Mouse (Mus musculus) heart, embryonic 14.5 days (tissue): Measurements from ENCODE around the gene Fads3. TPM values are rescaled to one million over a fixed set of nuclear protein-coding genes. Genes with fewer than 3 reads are reported as not detected.

Experiments
- ATAC-seq: fragments of 200-750 bp; cut with Nextera tagmentation; 2 replicates; pipeline ENCODE4 v1.8.0; 2017; ENCODE audit warnings: low read depth, moderate TSS enrichment; ENCODE audit not compliant: insufficient number of reproducible peaks, insufficient read depth, low FRiP score
- H3K27ac ChIP-seq, 2 experiments: fragments of 200-500 bp in 1 of 2; fragments of 300-500 bp in 1 of 2; sonication (generic) in 1 of 2; replicated peaks in 1 of 2; 2 replicates each; pipeline ENCODE4 v1.5.1; 2012 to 2014; ENCODE audit warnings: low read depth in 2 of 2, low read length in 2 of 2, control low read depth in 1 of 2, mild to moderate bottlenecking in 1 of 2, mixed read lengths in 1 of 2; ENCODE audit not compliant: control insufficient read depth in 1 of 2, insufficient read depth in 1 of 2
- H3K27me3 ChIP-seq: fragments of 300-500 bp; sonication (generic); 2 replicates; pipeline ENCODE4 v1.6.1; 2014; ENCODE audit warnings: mild to moderate bottlenecking, low read length, control low read depth; ENCODE audit not compliant: control insufficient read depth, insufficient read depth
- H3K36me3 ChIP-seq: fragments of 300-500 bp; sonication (generic); 2 replicates; pipeline ENCODE4 v1.6.1; 2014; ENCODE audit warnings: mild to moderate bottlenecking, control low read depth, low read length, mixed read lengths; ENCODE audit not compliant: control insufficient read depth, insufficient read depth
- H3K4me1 ChIP-seq, 2 experiments: fragments of 200-500 bp in 1 of 2; fragments of 300-500 bp in 1 of 2; sonication (generic) in 1 of 2; 2 replicates each; pipeline ENCODE4 v1.6.1; 2012 to 2014; ENCODE audit warnings: low read length in 2 of 2, control low read depth in 1 of 2, mixed read lengths in 1 of 2; ENCODE audit not compliant: control insufficient read depth in 2 of 2, insufficient read depth in 2 of 2
- H3K4me2 ChIP-seq: fragments of 300-500 bp; sonication (generic); 2 replicates; pipeline ENCODE4 v1.6.1; 2014; ENCODE audit warnings: mild to moderate bottlenecking, low read length
- H3K4me3 ChIP-seq, 2 experiments: fragments of 200-500 bp in 1 of 2; fragments of 300-500 bp in 1 of 2; sonication (generic) in 1 of 2; 2 replicates each; pipeline ENCODE4 v1.5.1; 2012 to 2014; ENCODE audit warnings: low read length in 2 of 2, mild to moderate bottlenecking in 2 of 2, control low read depth in 1 of 2, low read depth in 1 of 2, moderate library complexity in 1 of 2; ENCODE audit not compliant: control insufficient read depth in 1 of 2, insufficient read depth in 1 of 2
- H3K9ac ChIP-seq: fragments of 300-500 bp; sonication (generic); 2 replicates; pipeline ENCODE4 v1.6.1; 2014; ENCODE audit warnings: mild to moderate bottlenecking, low read length
- H3K9me3 ChIP-seq: fragments of 300-500 bp; sonication (generic); 2 replicates; pipeline ENCODE4 v1.6.1; 2016; ENCODE audit warnings: low read length, control low read depth; ENCODE audit not compliant: control insufficient read depth
- WGBS: fragments of 180-500 bp; shearing (Covaris S2); extraction: QIAGEN DNeasy Blood & Tissue Kit; methylation state at CpG from one replicate; pipeline ENCODE4 v1.1.7; 2014; 5-methylcytosine and 5-hydroxymethylcytosine counted together
- polyA plus RNA-seq: library from polyadenylated mRNA; unstranded; fragments of >200 nt; fragmentation: Nextera tagmentation; extraction: Ambion mirVana; gene quantifications from 2 replicates; pipeline ENCODE4 v1.2.1, GENCODE M21; 2014

Gene Fads3
- polyA plus RNA-seq, 1 experiment from 2014 or later, result 32.5 TPM

DNA sequence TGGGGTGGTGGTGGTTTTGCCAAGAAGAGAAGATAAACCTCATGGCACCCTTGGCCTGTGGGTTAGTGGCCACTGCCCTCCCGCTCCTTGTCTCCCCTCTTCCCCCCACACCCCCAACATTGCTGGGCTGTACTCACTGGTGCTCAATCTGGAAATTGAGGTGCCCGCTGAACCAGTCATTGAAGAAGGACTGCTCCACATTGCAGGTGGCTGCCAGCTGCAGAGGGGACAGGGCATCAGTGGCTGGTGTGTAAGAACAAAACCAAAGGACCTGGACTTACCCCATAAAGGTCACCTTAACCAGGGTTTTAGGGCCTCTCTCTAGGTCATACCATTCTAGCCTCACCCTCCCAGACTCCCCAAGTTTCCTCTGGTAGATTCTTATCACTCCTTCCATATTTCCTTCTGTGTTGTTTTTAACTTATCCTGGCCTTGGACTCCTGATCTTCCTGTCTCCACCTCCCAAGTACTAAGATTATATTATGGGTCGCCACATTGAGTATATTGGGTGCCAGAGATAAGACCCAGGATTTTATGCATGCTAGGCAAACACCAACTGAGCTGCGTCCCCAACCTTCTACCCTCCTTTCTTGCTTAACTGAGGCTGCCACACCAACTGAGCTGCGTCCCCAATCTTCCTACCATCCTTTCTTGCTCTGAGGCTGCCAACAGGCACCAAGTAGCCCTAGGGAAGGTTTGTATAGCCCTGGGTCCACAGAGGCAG is 24.3 kb downstream of the Fads3 start:
- H3K4me3 ChIP-seq, result no peak overlapping the region
- peaks cover 0 to 8% of the 10 kb centered on the region in 2 experiments; a peak in 2 of 4 replicates for H3K4me1 ChIP-seq
- no peaks in the 10 kb centered on the region for H3K27me3 ChIP-seq
- H3K36me3 ChIP-seq, result peaks cover 83% of the 10 kb centered on the region
- H3K4me2 ChIP-seq, result no peak overlapping the region
- no peak overlapping the region for H3K27ac ChIP-seq
- no peaks in the 10 kb centered on the region for H3K9me3 ChIP-seq
- ATAC-seq, result no peak
- H3K9ac ChIP-seq, result no peak overlapping the region
- 89% methylated on average over 5 of the region's 5 CpGs for WGBS

DNA sequence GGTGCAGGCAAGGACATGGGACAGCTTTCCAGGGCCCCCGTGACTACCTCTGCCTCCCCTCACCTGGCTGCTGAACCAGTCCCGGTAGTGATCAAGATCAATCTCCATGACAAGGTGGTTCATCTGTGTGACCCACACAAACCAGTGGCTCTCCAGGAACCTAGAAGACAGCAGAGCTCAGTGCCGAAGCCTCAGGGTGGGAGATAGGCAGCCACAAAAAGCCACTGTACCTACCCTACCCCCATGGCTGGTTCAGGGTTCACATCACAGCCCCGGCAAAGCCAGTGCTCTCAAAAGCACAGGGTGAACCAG is 24.8 kb downstream of the Fads3 start:
- H3K27me3 ChIP-seq, result no peaks in the 10 kb centered on the region
- H3K4me2 ChIP-seq, result no peak overlapping the region
- no peak overlapping the region for H3K27ac ChIP-seq
- no peak for ATAC-seq
- no peaks in the 10 kb centered on the region for H3K9me3 ChIP-seq
- H3K36me3 ChIP-seq, result peaks cover 82% of the 10 kb centered on the region
- H3K4me3 ChIP-seq, result no peak overlapping the region
- WGBS, result 89% methylated on average over 4 of the region's 4 CpGs
- no peak overlapping the region for H3K9ac ChIP-seq
- peaks cover 0 to 8% of the 10 kb centered on the region in 2 experiments; a peak in 2 of 4 replicates for H3K4me1 ChIP-seq

DNA sequence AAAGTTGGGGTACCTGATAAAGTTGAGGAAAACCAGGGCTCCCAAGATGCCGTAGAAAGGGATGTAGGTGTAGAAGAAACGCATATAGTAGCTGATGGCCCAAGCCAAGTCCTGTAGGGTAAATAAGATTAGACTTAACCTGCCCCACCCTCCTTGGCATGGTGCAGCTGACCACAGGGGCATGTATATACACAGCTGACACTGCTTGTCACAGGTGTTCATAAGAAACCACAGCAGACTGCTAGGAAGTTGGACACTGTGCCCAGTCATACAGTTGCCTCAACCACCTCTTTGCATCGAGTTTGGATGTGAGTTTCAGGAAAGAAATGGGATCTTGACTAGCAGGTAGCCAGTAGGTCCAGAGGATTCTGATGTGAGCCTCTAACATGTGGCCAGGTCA is 25.1 kb downstream of the Fads3 start:
- Histone ChIP-seq H3K36me3 (peaks cover 82% of the 10 kb centered on the region), H3K9ac (no peak overlapping the region), H3K4me1 (peaks cover 0 to 8% of the 10 kb centered on the region in 2 experiments; a peak in 2 of 4 replicates), H3K9me3 (no peaks in the 10 kb centered on the region), H3K27me3 (no peaks in the 10 kb centered on the region), H3K4me3 (no peak overlapping the region), H3K27ac (no peak overlapping the region), H3K4me2 (no peak overlapping the region)
- ATAC-seq, result no peak
- WGBS, result 88% methylated on average over 3 of the region's 3 CpGs

DNA sequence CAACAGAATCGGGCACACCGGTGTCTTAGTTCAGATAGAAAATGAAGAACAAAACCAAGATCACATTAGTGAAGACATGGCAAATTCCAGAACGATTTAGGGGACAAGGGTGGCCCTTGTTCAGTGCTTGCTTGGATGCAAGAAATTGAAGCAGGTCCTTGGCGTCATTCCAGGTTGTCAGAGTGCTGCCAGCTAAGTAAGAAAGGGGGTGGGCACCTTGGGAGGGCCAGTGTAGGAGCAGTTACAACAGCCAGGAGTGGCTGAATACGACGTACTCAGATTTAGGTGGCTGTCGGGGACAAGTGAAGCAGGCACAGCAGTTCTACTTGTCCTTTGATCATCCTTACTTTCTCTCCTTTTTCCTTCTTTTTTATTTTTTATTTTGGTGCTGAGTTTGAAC is 26.3 kb downstream of the Fads3 start:
- no peak overlapping the region for H3K27ac ChIP-seq
- H3K9me3 ChIP-seq, result no peaks in the 10 kb centered on the region
- no peak for ATAC-seq
- no peak overlapping the region for H3K9ac ChIP-seq
- peaks cover 82% of the 10 kb centered on the region for H3K36me3 ChIP-seq
- H3K4me3 ChIP-seq, result no peak overlapping the region
- 78% methylated on average over 7 of the region's 7 CpGs for WGBS
- H3K4me2 ChIP-seq, result no peak overlapping the region
- H3K4me1 ChIP-seq, result peaks cover 0 to 8% of the 10 kb centered on the region in 2 experiments; a peak in 2 of 4 replicates
- no peaks in the 10 kb centered on the region for H3K27me3 ChIP-seq

DNA sequence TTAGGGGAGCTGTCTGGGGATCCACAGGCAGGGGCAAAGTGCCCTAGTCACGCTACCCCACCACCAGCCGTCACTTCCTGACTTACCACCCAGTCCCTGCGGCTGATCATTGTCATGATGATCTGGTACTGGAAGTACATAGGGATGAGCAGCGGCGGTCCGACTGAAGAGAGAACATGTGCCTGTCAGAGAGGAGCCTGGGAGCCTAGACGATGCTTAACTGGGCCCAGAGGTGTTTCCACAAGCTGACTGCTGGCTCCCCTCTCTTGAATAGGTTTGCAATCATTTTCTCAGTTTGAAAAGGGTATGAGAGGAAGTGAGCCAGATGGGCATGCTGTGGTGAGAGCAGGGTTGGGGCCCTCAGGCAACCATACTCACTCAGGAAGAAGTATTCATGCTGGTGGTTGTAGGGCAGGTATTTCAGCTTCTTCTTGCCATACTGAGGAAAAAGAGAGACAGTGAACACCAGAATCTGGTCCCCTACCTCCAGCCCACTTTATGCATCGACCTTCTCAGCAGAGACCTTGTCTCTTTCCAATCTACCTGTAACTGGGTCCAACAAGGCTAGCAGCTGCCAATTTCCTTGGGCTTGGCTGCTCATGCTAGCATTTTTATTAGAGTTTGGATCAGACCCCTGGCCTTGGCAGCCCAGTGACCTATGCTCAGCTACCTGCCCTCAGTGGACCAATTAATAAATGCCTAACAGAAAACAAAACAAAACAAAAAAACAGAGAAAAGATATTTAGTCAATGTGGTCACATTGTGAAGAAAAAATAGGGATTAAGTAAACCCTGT is 29.0 kb downstream of the Fads3 start:
- WGBS, result 95% methylated on average over 8 of the region's 8 CpGs
- no peaks in the 10 kb centered on the region for H3K4me1 ChIP-seq
- H3K27ac ChIP-seq, result no peak overlapping the region
- no peak overlapping the region for H3K9ac ChIP-seq
- no peak overlapping the region for H3K4me2 ChIP-seq
- H3K36me3 ChIP-seq, result peaks cover 89% of the 10 kb centered on the region
- no peaks in the 10 kb centered on the region for H3K27me3 ChIP-seq
- no peak overlapping the region for H3K4me3 ChIP-seq
- peaks cover 5% of the 10 kb centered on the region; the same call in 1 of the 2 replicates for H3K9me3 ChIP-seq
- no peak for ATAC-seq

GRCm38 (mm10) chr19:10071166-10071565 is 29.8 kb downstream of the Fads3 start:
- H3K4me1 ChIP-seq, result no peaks in the 10 kb centered on the region
- H3K4me3 ChIP-seq, result no peak overlapping the region
- peaks cover 5% of the 10 kb centered on the region; the same call in 1 of the 2 replicates for H3K9me3 ChIP-seq
- H3K27ac ChIP-seq, result no peak overlapping the region
- H3K4me2 ChIP-seq, result no peak overlapping the region
- no peak for ATAC-seq
- 89% methylated on average over 5 of the region's 5 CpGs for WGBS
- peaks cover 91% of the 10 kb centered on the region for H3K36me3 ChIP-seq
- H3K9ac ChIP-seq, result no peak overlapping the region
- H3K27me3 ChIP-seq, result no peaks in the 10 kb centered on the region

DNA sequence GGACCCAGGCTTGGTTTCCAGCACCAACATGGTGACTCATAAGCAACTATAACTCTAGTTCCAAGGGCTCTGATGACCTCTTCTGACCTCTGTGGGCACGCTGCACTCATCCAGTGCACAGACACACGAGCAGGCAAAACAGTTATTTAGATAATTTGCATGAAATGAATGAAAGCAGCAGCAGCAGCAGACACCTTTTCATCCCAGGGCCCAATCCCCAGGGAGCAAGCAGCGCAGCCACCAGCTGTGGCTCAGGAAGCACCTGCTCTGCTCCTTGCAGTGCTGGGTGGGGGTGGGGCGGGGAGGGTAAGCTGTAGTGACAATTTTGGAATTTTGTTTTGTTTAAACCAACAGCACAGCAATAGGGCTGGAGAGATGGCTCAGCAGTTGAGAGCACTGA is 30.5 kb downstream of the Fads3 start:
- 87% methylated on average over 4 of the region's 4 CpGs for WGBS
- Histone ChIP-seq H3K9me3 (peaks cover 5% of the 10 kb centered on the region; the same call in 1 of the 2 replicates), H3K36me3 (peaks cover 90% of the 10 kb centered on the region)

More for the DNA sequence above, 30.5 kb downstream of the Fads3 start:
- no peak overlapping the region for H3K27ac ChIP-seq
- H3K4me1 ChIP-seq, result no peaks in the 10 kb centered on the region
- no peak overlapping the region for H3K9ac ChIP-seq
- ATAC-seq, result no peak
- no peak overlapping the region for H3K4me2 ChIP-seq
- no peaks in the 10 kb centered on the region for H3K27me3 ChIP-seq
- H3K4me3 ChIP-seq, result no peak overlapping the region
